Mouse (Mus musculus) liver, postnatal 0 days (tissue): ENCODE measurements at regions not wholly inside any gene's neighbourhood (a gene's known extent, or its start where the extent isn't known, plus 50 kb on each side); places are given as distances from the start of the nearest gene placed in this dataset.

Experiments used
- CTCF ChIP-seq: sonication (generic); IDR thresholded peaks from 2 replicates; pipeline ENCODE4 v1.5.1; 2016; ENCODE audit warnings: antibody characterized with exemption, low read depth
- EP300 ChIP-seq: IDR thresholded peaks from 2 replicates; pipeline ENCODE4 v1.6.1; 2016; ENCODE audit warnings: antibody characterized with exemption, low read depth, mild to moderate bottlenecking

- TF ChIP-seq EP300 (no peak), CTCF (no peak)
Observed at GRCm38 (mm10) chr12:77543651-77544050, 305.7 kb downstream of the Fut8 start.
